Mouse (Mus musculus) liver, adult 2 months (tissue): ENCODE data around the gene Vti1a.

ENCODE experiments used
- CTCF ChIP-seq: fragments of 200-500 bp; IDR thresholded peaks from 2 replicates; pipeline ENCODE4 v1.5.1; 2011; ENCODE audit warnings: low read depth, low read length, control low read depth
- POLR2A ChIP-seq: fragments of 200-500 bp; IDR thresholded peaks from 2 replicates; pipeline ENCODE4 v1.6.1; 2011; ENCODE audit warnings: low read length, control low read depth; ENCODE audit not compliant: insufficient read depth; ENCODE audit errors: extremely low read depth

DNA sequence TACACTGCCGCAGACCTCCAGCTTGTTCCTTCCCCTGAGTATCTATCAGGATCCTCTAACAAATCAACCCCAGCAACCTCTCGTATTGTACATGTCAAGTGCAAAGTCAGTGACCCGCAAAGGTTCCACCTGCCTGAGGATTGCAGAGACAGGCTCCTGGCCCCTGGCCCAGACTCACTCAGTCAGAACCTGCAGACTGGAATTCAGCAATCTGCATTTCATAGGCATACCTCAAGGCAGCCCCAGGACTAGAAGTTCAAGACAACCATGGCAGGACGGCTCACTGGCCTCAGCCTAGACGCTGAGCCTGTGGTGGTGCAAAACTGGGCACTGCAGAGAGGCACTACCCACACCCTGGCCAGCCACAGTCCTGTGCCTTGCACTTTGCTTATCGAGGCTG, 264.6 kb downstream of the Vti1a start:
- TF ChIP-seq CTCF = no peak
- TF ChIP-seq POLR2A = no peak
